Mouse (Mus musculus) liver, embryonic 16.5 days (tissue): ENCODE data around the gene Creld1. TPM values are rescaled to one million over a fixed set of nuclear protein-coding genes. Genes with fewer than 3 reads are reported as not detected.

Source experiments
- ATAC-seq: fragments of 200-750 bp; cut with Nextera tagmentation; 2 replicates; pipeline ENCODE4 v1.8.0; 2017; ENCODE audit warnings: low read depth, mild to moderate bottlenecking, moderate number of reproducible peaks, moderate library complexity
- H3K27ac ChIP-seq: fragments of 300-500 bp; sonication (generic); 2 replicates; pipeline ENCODE4 v1.5.1; 2014; ENCODE audit warnings: mild to moderate bottlenecking, low read length
- H3K27me3 ChIP-seq: fragments of 300-500 bp; sonication (generic); 2 replicates; pipeline ENCODE4 v1.6.1; 2014; ENCODE audit warnings: low read depth, low read length, mixed read lengths; ENCODE audit not compliant: control insufficient read depth, insufficient read depth
- H3K36me3 ChIP-seq: fragments of 300-500 bp; sonication (generic); 2 replicates; pipeline ENCODE4 v1.6.1; 2014; ENCODE audit warnings: mild to moderate bottlenecking; ENCODE audit not compliant: control insufficient read depth, insufficient read depth
- H3K4me1 ChIP-seq: fragments of 300-500 bp; sonication (generic); 2 replicates; pipeline ENCODE4 v1.6.1; 2014; ENCODE audit warnings: low read depth, low read length, mixed read lengths; ENCODE audit not compliant: control insufficient read depth
- H3K4me2 ChIP-seq: fragments of 300-500 bp; sonication (generic); 2 replicates; pipeline ENCODE4 v1.6.1; 2014; ENCODE audit warnings: low read depth, low read length, mixed read lengths
- H3K4me3 ChIP-seq: fragments of 300-500 bp; sonication (generic); 2 replicates; pipeline ENCODE4 v1.5.1; 2014; ENCODE audit warnings: low read depth, mild to moderate bottlenecking, low read length
- H3K9ac ChIP-seq: fragments of 300-500 bp; sonication (generic); 2 replicates; pipeline ENCODE4 v1.6.1; 2014; ENCODE audit warnings: low read depth, low read length
- H3K9me3 ChIP-seq: fragments of 300-500 bp; sonication (generic); replicated peaks from 2 replicates; pipeline ENCODE4 v1.6.1; 2016; ENCODE audit warnings: low read length; ENCODE audit not compliant: control insufficient read depth
- WGBS: fragments of 180-500 bp; shearing (Covaris S2); extraction: QIAGEN DNeasy Blood & Tissue Kit; methylation state at CpG from one replicate; pipeline ENCODE4 v1.1.7; 2014; ENCODE audit not compliant: insufficient replicate concordance; 5-methylcytosine and 5-hydroxymethylcytosine counted together
- polyA plus RNA-seq: library from polyadenylated mRNA; unstranded; fragments of >200 nt; fragmentation: Nextera tagmentation; extraction: Ambion mirVana; gene quantifications from 2 replicates; pipeline ENCODE4 v1.2.1, GENCODE M21; 2015

Creld1 gene
- polyA plus RNA-seq, 1 experiment from 2014 or later: 7.3 TPM

GRCm38 (mm10) chr6:113442442-113443090 lies 40.5 kb upstream of the Creld1 start, which contains the start of gene Jagn1:
TSS of gene Jagn1 (plus strand) at chr6:113442569.
- peak; percentile 88 for ATAC-seq
- under 1% methylated on average over 45 of the region's 45 CpGs for WGBS
- 0 out of 2 replicates have a peak within 1 kb of the TSS, but pooled peaks have one; percentile 26 for H3K27ac ChIP-seq

GRCm38 (mm10) chr6:113443091-113443490 lies 40.0 kb upstream of the Creld1 start:
- ATAC-seq: no peak
- Histone ChIP-seq H3K27me3 (no peaks in the 10 kb centered on the region), H3K9ac (peak overlapping the region; percentile 89), H3K27ac (no peak overlapping the region), H3K4me3 (peak overlapping the region; percentile 83), H3K4me2 (peak overlapping the region; percentile 89), H3K4me1 (peaks cover 15% of the 10 kb centered on the region), H3K36me3 (peaks cover 12% of the 10 kb centered on the region), H3K9me3 (no peaks in the 10 kb centered on the region)
- WGBS: 39% methylated on average over 12 of the region's 12 CpGs

More at GRCm38 (mm10) chr6:113442442-113443090, 40.5 kb upstream of the Creld1 start, which contains the start of gene Jagn1:
- Histone ChIP-seq H3K9ac (peak within 1 kb of the TSS; percentile 89), H3K4me1 (peaks cover 15% of the 10 kb centered on the region), H3K36me3 (peaks cover 7% of the 10 kb centered on the region), H3K4me3 (peak within 1 kb of the TSS; percentile 83), H3K9me3 (no peaks in the 10 kb centered on the region), H3K27me3 (no peaks in the 10 kb centered on the region), H3K4me2 (peak within 1 kb of the TSS; percentile 89)

GRCm38 (mm10) chr6:113444207-113444965 lies 38.7 kb upstream of the Creld1 start:
- WGBS: 80% methylated on average over 6 of the region's 8 CpGs
- no peak for ATAC-seq
- H3K27ac ChIP-seq: no peak overlapping the region

GRCm38 (mm10) chr6:113447639-113448038 lies 35.5 kb upstream of the Creld1 start:
- Histone ChIP-seq H3K27ac (no peak overlapping the region), H3K4me1 (peaks cover 10% of the 10 kb centered on the region), H3K27me3 (no peaks in the 10 kb centered on the region), H3K4me2 (no peak overlapping the region), H3K9ac (no peak overlapping the region), H3K36me3 (peaks cover 12% of the 10 kb centered on the region), H3K9me3 (no peaks in the 10 kb centered on the region), H3K4me3 (no peak overlapping the region)
- ATAC-seq: no peak
- 73% methylated on average over 4 of the region's 4 CpGs for WGBS

More at GRCm38 (mm10) chr6:113444207-113444965, 38.7 kb upstream of the Creld1 start:
- peaks cover 15% of the 10 kb centered on the region for H3K4me1 ChIP-seq
- peaks cover 12% of the 10 kb centered on the region for H3K36me3 ChIP-seq
- H3K9me3 ChIP-seq: no peaks in the 10 kb centered on the region
- H3K4me2 ChIP-seq: no peak overlapping the region
- no peak overlapping the region for H3K4me3 ChIP-seq
- H3K9ac ChIP-seq: no peak overlapping the region
- no peaks in the 10 kb centered on the region for H3K27me3 ChIP-seq

- H3K9ac ChIP-seq: no peak overlapping the region
- no peak overlapping the region for H3K27ac ChIP-seq
- no peaks in the 10 kb centered on the region for H3K9me3 ChIP-seq
- no peaks in the 10 kb centered on the region for H3K27me3 ChIP-seq
- 78% methylated on average over 2 of the region's 2 CpGs for WGBS
- H3K4me3 ChIP-seq: no peak overlapping the region
- peaks cover 12% of the 10 kb centered on the region for H3K36me3 ChIP-seq
- no peaks in the 10 kb centered on the region for H3K4me1 ChIP-seq
- H3K4me2 ChIP-seq: no peak overlapping the region
- no peak for ATAC-seq
Measured at GRCm38 (mm10) chr6:113451839-113452238, 31.3 kb upstream of the Creld1 start.

GRCm38 (mm10) chr6:113455007-113455406 lies 28.1 kb upstream of the Creld1 start:
- no peak overlapping the region for H3K4me3 ChIP-seq
- no peaks in the 10 kb centered on the region for H3K27me3 ChIP-seq
- no peak for ATAC-seq
- H3K27ac ChIP-seq: no peak overlapping the region
- no peaks in the 10 kb centered on the region for H3K9me3 ChIP-seq
- H3K36me3 ChIP-seq: no peaks in the 10 kb centered on the region
- H3K4me2 ChIP-seq: no peak overlapping the region
- no peaks in the 10 kb centered on the region for H3K4me1 ChIP-seq
- no peak overlapping the region for H3K9ac ChIP-seq
- 28% methylated on average over 5 of the region's 5 CpGs for WGBS

- 19% methylated on average over 10 of the region's 10 CpGs for WGBS
- Histone ChIP-seq H3K9ac (no peak within 1 kb of the TSS), H3K27me3 (no peaks in the 10 kb centered on the region), H3K27ac (no peak within 1 kb of the TSS), H3K9me3 (no peaks in the 10 kb centered on the region), H3K4me2 (no peak within 1 kb of the TSS), H3K4me3 (no peak within 1 kb of the TSS), H3K36me3 (no peaks in the 10 kb centered on the region), H3K4me1 (no peaks in the 10 kb centered on the region)
- no peak for ATAC-seq
Measured at GRCm38 (mm10) chr6:113457952-113458534, 25.1 kb upstream of the Creld1 start, which contains the start of gene Il17re. TSS of gene Il17re (plus strand) at chr6:113458484.

- Histone ChIP-seq H3K9ac (no peak overlapping the region), H3K9me3 (no peaks in the 10 kb centered on the region), H3K4me1 (no peaks in the 10 kb centered on the region), H3K4me3 (no peak overlapping the region), H3K4me2 (no peak overlapping the region), H3K27ac (no peak overlapping the region), H3K27me3 (no peaks in the 10 kb centered on the region), H3K36me3 (no peaks in the 10 kb centered on the region)
- WGBS: 54% methylated on average over 10 of the region's 10 CpGs
- ATAC-seq: no peak
Measured at GRCm38 (mm10) chr6:113458635-113459034, 24.5 kb upstream of the Creld1 start.
